Comparison of ENCODE assay signal across 15 mouse cellular contexts in genomic region chr8:94543981-94544380, GRCm38 (mm10).
"Had no signal": no experiment of that assay in that cellular context is flagged by ENCODE, and none has a peak within 500 bp of the region (broad histone marks: within the 10 kb centered on the region; RNA-seq: fewer than 3 reads in every experiment).

No protein-coding gene starts in this region.

- H3K36me3 ChIP-seq: liver, embryonic 12.5 days; midbrain, embryonic 13.5 days had no signal

- H3K27me3 ChIP-seq: liver, embryonic 12.5 days had no signal

- DNase-seq: kidney, adult 9 months; kidney, postnatal 10 days; kidney, postnatal 4 days; lung, embryonic 14.5 days; lung, postnatal 10 days; lung, postnatal 4 days; right cerebral cortex, adult 18-20 months; right cerebral cortex, postnatal 4 days; spleen, adult 18-20 months; thymus, adult 18-20 months; thymus, postnatal 14 days had no signal

- H3K4me3 ChIP-seq: layer of hippocampus, adult 2 months; liver, embryonic 12.5 days; midbrain, embryonic 13.5 days had no signal

- H3K4me1 ChIP-seq: liver, embryonic 12.5 days had no signal

- ATAC-seq: intestine, postnatal 0 days; liver, embryonic 12.5 days; midbrain, embryonic 13.5 days had no signal

- H3K27ac ChIP-seq: layer of hippocampus, adult 2 months; liver, embryonic 12.5 days; midbrain, embryonic 13.5 days had no signal

- H3K9me3 ChIP-seq: liver, embryonic 12.5 days; midbrain, embryonic 13.5 days had no signal

- H3K9ac ChIP-seq: liver, embryonic 12.5 days; lung, embryonic 14.5 days; midbrain, embryonic 13.5 days had no signal

- H3K4me2 ChIP-seq: liver, embryonic 12.5 days; lung, embryonic 14.5 days; midbrain, embryonic 13.5 days had no signal
